Mouse (Mus musculus) neural tube, embryonic 13.5 days (tissue): ENCODE measurements around the gene Rpa2. TPM values are rescaled to one million over a fixed set of nuclear protein-coding genes. Genes with fewer than 3 reads are reported as not detected.
"Not testable (repeated sequence)": the region's sequence is repeated elsewhere in the genome, so short reads cannot be mapped to it uniquely, and the experiment has no call there.

ENCODE experiments used
- ATAC-seq: fragments of 200-750 bp; cut with Nextera tagmentation; 2 replicates; pipeline ENCODE4 v1.8.0; 2017; ENCODE audit warnings: low read depth, mild to moderate bottlenecking, moderate TSS enrichment, moderate library complexity
- H3K27ac ChIP-seq: fragments of 300-500 bp; sonication (generic); replicated peaks from 2 replicates; pipeline ENCODE4 v1.5.1; 2015; ENCODE audit warnings: moderate library complexity, mild to moderate bottlenecking, inconsistent platforms
- H3K27me3 ChIP-seq: fragments of 300-500 bp; sonication (generic); 2 replicates; pipeline ENCODE4 v1.6.1; 2015; ENCODE audit warnings: mild to moderate bottlenecking, inconsistent platforms
- H3K36me3 ChIP-seq: fragments of 300-500 bp; sonication (generic); 2 replicates; pipeline ENCODE4 v1.6.1; 2015; ENCODE audit warnings: mild to moderate bottlenecking, inconsistent platforms
- H3K4me1 ChIP-seq: fragments of 300-500 bp; sonication (generic); replicated peaks from 2 replicates; pipeline ENCODE4 v1.6.1; 2015; ENCODE audit warnings: inconsistent platforms
- H3K4me2 ChIP-seq: fragments of 300-500 bp; sonication (generic); 2 replicates; pipeline ENCODE4 v1.6.1; 2015; ENCODE audit warnings: inconsistent platforms, mild to moderate bottlenecking, moderate library complexity
- H3K4me3 ChIP-seq: fragments of 300-500 bp; sonication (generic); 2 replicates; pipeline ENCODE4 v1.5.1; 2015; ENCODE audit warnings: mild to moderate bottlenecking, inconsistent platforms
- H3K9ac ChIP-seq: fragments of 300-500 bp; sonication (generic); 2 replicates; pipeline ENCODE4 v1.6.1; 2015; ENCODE audit warnings: moderate library complexity, mild to moderate bottlenecking, inconsistent platforms
- H3K9me3 ChIP-seq: fragments of 300-500 bp; sonication (generic); 2 replicates; pipeline ENCODE4 v1.6.1; 2016; ENCODE audit warnings: inconsistent platforms
- WGBS: fragments of 180-500 bp; shearing (Covaris S2); methylation state at CpG from one replicate; pipeline ENCODE4 v1.1.7; 2015; 5-methylcytosine and 5-hydroxymethylcytosine counted together
- polyA plus RNA-seq: library from polyadenylated mRNA; unstranded; fragments of >200 nt; fragmentation: Nextera tagmentation; extraction: Ambion mirVana; gene quantifications from 2 replicates; pipeline ENCODE4 v1.2.1, GENCODE M21; 2015

Rpa2 gene
- polyA plus RNA-seq, 1 experiment from 2014 or later: 35.4 TPM

- Histone ChIP-seq H3K9me3 (no peaks in the 10 kb centered on the region), H3K27ac (no peak overlapping the region), H3K27me3 (no peaks in the 10 kb centered on the region), H3K4me2 (no peak overlapping the region), H3K36me3 (peaks cover 74% of the 10 kb centered on the region), H3K9ac (no peak overlapping the region), H3K4me1 (no peaks in the 10 kb centered on the region), H3K4me3 (no peak overlapping the region)
- WGBS: 93% methylated on average over 5 of the region's 5 CpGs
- no peak for ATAC-seq
Observed at GRCm38 (mm10) chr4:132776764-132777163, 8.6 kb downstream of the Rpa2 start.

DNA sequence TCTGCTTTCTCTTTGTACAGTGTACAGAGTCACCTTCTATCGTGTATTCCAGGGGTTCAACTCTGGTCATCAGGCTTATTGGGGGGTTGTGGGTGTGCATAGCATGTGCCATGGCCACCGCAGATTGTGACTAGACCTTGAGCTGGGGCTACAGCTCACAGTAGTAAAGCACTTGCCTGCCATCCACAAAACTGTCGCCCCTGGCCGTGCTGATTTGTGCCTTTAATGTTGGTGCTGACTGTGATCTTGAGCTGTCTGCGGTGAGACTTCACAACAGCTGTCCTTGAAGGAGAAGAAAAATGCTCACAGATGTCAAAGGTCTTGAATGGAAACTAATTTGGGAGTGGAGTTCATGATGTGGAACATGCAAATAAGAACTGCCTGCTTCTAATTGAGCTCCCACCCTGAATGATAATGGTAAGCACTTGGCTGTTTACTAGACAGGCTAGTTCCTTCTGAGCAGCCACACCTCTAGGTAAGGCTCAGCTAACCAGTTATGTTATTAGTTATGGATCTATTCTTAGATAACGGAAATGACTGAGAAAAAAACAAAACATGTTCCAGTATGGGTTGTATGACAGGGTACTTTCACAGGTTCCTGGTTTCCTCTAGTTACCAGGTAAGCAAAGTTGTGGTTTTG lies 10.6 kb downstream of the Rpa2 start:
- no peak overlapping the region for H3K4me2 ChIP-seq
- no peaks in the 10 kb centered on the region for H3K9me3 ChIP-seq
- ATAC-seq: no peak
- H3K27ac ChIP-seq: no peak overlapping the region
- no peaks in the 10 kb centered on the region for H3K4me1 ChIP-seq
- no peaks in the 10 kb centered on the region for H3K27me3 ChIP-seq
- H3K4me3 ChIP-seq: no peak overlapping the region
- H3K9ac ChIP-seq: no peak overlapping the region
- peaks cover 57% of the 10 kb centered on the region for H3K36me3 ChIP-seq
- WGBS: 90% methylated on average over 6 of the region's 6 CpGs

- no peak overlapping the region for H3K9ac ChIP-seq
- H3K4me2 ChIP-seq: no peak overlapping the region
- no peak overlapping the region for H3K4me3 ChIP-seq
- H3K27me3 ChIP-seq: no peaks in the 10 kb centered on the region
- WGBS: 96% methylated on average over 4 of the region's 4 CpGs
- peaks cover 43% of the 10 kb centered on the region for H3K36me3 ChIP-seq
- H3K9me3 ChIP-seq: no peaks in the 10 kb centered on the region
- no peak overlapping the region for H3K27ac ChIP-seq
- no peak for ATAC-seq
- no peaks in the 10 kb centered on the region for H3K4me1 ChIP-seq
Observed at GRCm38 (mm10) chr4:132780288-132780687, 12.2 kb downstream of the Rpa2 start.

DNA sequence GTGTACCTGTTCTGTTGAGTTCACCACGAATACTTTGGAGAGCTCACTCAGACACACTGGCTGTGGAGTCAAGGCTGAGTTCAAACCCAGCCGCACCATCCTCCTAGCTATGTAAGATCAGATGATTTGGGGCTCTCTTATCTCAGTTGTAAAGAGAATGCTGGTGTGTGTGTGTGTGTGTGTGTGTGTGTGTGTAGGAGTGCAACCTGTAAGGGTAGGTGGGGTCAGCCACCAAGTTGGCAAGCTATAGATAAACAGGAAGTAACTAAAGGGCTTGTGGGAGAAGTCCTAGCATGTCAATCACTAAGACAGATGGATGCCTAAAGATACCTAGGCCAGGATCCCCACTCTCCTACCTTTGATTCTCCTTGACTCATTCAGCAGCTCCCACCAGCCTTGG lies 15.6 kb downstream of the Rpa2 start:
- Histone ChIP-seq H3K36me3 (peaks cover 10% of the 10 kb centered on the region), H3K4me3 (no peak overlapping the region), H3K9ac (no peak overlapping the region), H3K27ac (no peak overlapping the region), H3K4me2 (no peak overlapping the region), H3K27me3 (no peaks in the 10 kb centered on the region), H3K4me1 (no peaks in the 10 kb centered on the region), H3K9me3 (no peaks in the 10 kb centered on the region)
- no peak for ATAC-seq
- WGBS: 92% methylated on average over 2 of the region's 2 CpGs

DNA sequence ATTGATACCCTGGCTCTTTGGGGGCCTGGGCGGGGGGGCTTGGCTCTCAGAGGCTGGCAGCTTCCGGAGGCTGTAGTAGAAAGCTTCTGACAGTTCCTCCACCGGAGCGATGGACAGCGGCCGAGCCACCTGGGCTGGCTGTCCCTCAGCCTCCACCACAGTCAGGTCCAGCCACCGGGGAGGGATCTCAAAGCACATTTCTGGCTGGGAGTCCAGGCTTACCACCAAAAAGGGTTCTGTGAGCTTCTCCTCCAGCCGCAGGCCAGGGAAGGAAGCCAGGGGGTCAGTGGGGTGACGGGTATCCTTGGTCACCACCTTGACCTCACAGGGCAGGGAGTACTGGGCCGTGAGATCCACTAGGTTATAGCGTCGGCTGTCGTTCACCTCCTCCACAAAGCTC lies 17.1 kb downstream of the Rpa2 start:
- WGBS: 89% methylated on average over 13 of the region's 13 CpGs
- no peaks in the 10 kb centered on the region for H3K4me1 ChIP-seq
- H3K4me2 ChIP-seq: no peak overlapping the region
- H3K27me3 ChIP-seq: no peaks in the 10 kb centered on the region
- H3K9ac ChIP-seq: no peak overlapping the region
- H3K27ac ChIP-seq: no peak overlapping the region
- no peak for ATAC-seq
- no peak overlapping the region for H3K4me3 ChIP-seq
- H3K36me3 ChIP-seq: no peaks in the 10 kb centered on the region
- H3K9me3 ChIP-seq: no peaks in the 10 kb centered on the region

DNA sequence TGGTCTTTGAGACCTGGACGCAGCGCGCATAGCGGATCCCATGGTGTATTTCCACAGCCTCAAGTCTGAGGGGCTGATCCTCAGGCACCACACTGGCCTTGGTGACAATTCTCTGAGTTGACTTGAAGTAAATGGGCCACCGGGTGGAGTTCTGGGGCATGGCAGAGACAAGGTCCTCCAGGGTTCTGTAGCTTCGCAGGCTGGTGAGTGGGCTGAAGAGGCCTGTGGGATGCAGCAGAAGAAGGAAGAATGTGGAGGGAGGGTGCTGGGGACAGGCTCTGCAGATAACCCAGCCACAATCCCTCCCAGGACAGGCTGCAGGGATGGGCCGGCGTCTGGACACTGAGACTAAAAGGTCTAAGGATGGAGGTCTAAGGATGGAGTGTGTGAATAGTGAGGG lies 21.6 kb downstream of the Rpa2 start:
- Histone ChIP-seq H3K4me2 (no peak overlapping the region), H3K9ac (no peak overlapping the region), H3K27ac (no peak overlapping the region), H3K4me3 (no peak overlapping the region), H3K36me3 (no peaks in the 10 kb centered on the region), H3K27me3 (peaks cover 10% of the 10 kb centered on the region), H3K4me1 (no peaks in the 10 kb centered on the region), H3K9me3 (no peaks in the 10 kb centered on the region)
- ATAC-seq: no peak
- WGBS: 88% methylated on average over 8 of the region's 8 CpGs

DNA sequence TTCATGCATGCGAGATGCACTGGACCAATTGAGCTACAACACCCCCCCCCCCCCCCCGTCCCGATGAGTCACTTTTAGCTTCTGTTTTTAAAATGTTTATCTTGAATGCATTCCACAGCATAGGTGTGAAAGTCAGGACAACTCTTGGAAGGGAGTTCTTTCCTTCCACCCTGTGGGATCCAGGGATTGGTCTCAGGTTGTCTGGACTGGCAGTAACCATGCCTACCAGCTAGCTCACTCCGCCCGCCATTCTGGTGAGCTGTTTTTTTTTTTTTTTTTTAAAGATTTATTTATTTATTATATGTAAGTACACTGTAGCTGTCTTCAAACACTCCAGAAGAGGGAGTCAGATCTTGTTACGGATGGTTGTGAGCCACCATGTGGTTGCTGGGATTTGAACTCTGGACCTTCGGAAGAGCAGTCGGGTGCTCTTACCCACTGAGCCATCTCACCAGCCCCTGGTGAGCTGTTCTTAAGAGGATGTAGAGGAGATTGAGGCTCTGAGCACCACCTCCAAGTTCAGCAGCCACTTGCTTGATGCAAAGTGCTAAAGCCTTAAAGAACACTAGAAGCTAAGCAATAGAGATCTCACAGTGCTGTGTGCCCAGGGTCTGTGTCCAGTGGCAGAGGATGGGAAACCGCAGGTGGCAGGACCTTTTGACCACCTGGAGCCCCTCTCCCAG lies 25.3 kb downstream of the Rpa2 start:
- H3K4me2 ChIP-seq, H3K9ac ChIP-seq, H3K4me1 ChIP-seq, H3K36me3 ChIP-seq, ATAC-seq, H3K9me3 ChIP-seq, H3K27ac ChIP-seq, H3K4me3 ChIP-seq: not testable (repeated sequence)
- peaks cover 29% of the 10 kb centered on the region for H3K27me3 ChIP-seq
- WGBS: 90% methylated on average over 8 of the region's 9 CpGs

- ATAC-seq: no peak
- Histone ChIP-seq H3K27ac (no peak overlapping the region), H3K27me3 (peaks cover 29% of the 10 kb centered on the region), H3K4me3 (no peak overlapping the region), H3K36me3 (no peaks in the 10 kb centered on the region), H3K4me2 (no peak overlapping the region), H3K9ac (no peak overlapping the region), H3K4me1 (peaks cover 6% of the 10 kb centered on the region; the same call in 1 of the 2 replicates), H3K9me3 (no peaks in the 10 kb centered on the region)
- 75% methylated on average over 9 of the region's 9 CpGs for WGBS
Observed at GRCm38 (mm10) chr4:132794028-132794427, 25.9 kb downstream of the Rpa2 start.

DNA sequence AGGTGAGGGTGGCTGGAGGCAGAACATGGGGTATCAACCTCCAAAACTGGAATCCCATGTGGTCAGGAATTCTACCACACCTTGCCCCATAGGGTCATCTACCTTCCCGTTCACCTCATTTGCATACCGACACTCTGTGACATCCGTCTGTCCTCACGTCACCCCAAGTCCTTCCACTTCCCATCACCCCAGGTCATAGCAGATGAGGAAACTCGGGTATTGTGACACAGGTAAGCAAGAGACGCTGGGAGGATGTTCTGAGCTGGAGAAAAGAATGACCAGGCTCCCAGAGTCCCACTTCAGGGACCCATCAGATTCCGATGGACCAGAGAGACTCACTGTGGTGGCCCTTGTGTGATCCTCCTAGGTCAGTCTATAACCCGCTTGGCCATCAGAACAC lies 26.6 kb downstream of the Rpa2 start:
- no peak overlapping the region for H3K27ac ChIP-seq
- no peak for ATAC-seq
- H3K27me3 ChIP-seq: peaks cover 29% of the 10 kb centered on the region
- no peak overlapping the region for H3K4me3 ChIP-seq
- H3K4me2 ChIP-seq: no peak overlapping the region
- H3K4me1 ChIP-seq: peaks cover 6% of the 10 kb centered on the region; the same call in 1 of the 2 replicates
- H3K9ac ChIP-seq: no peak overlapping the region
- no peaks in the 10 kb centered on the region for H3K9me3 ChIP-seq
- no peaks in the 10 kb centered on the region for H3K36me3 ChIP-seq
- 76% methylated on average over 8 of the region's 8 CpGs for WGBS

DNA sequence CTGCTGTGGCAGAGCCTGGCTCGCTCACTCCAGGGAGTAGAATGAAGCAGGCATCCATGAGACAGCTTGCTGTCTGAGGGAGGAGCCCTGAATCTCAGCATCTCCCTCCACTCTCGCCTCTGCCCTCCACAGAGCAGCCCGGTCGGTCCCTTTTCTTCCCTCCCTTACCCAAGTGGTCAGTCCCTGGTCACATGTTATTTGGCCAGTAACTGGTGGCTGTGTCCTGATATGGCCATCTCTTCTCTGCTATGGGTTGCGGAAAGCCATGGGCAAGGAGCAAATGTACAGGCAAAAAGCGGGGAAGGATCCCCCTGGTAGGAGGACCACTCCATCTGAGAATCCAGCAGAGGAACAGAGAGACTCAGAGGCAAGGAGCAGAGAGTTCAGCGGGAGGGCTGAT lies 27.0 kb downstream of the Rpa2 start:
- 56% methylated on average over 7 of the region's 7 CpGs for WGBS
- Histone ChIP-seq H3K27ac (no peak overlapping the region), H3K4me2 (no peak overlapping the region), H3K4me1 (peaks cover 6% of the 10 kb centered on the region; the same call in 1 of the 2 replicates), H3K4me3 (no peak overlapping the region), H3K9ac (no peak overlapping the region), H3K36me3 (no peaks in the 10 kb centered on the region), H3K9me3 (no peaks in the 10 kb centered on the region), H3K27me3 (peaks cover 29% of the 10 kb centered on the region)
- no peak for ATAC-seq

DNA sequence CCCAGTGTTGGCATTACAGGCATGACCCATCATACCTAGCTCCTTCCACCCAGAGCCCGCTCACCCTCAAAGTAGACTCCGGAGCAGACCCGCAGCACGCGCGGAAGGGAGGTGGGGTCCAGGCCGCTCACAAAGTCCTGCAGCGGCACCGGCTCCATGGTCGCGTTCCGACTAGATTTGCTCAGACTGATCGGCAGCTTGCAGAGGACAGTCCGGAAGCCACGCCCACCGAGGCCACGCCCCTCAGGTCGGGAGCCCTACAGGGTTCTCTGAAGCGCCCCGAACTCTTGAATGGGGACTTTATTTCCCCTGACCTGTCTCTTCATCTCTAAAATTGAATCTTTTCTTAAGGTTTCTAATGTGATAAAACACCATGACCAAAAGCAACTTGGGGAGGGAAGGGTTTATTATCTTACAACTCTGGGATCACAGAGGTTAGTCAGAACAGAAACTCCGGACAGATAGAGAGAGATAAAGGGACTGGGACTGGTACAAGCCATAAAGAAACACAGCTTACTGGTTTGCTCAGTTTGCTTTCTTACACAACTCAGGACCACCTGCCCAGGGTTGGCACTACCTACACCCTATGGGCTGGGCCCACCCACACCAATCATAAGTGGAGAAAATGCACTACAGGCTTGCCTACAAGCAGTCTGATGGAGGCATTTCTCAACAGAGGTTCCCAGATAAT lies 28.2 kb downstream of the Rpa2 start, which contains the start of gene Themis2:
Gene Themis2, minus strand, starts transcription at position 192 of the 691 bp plus-strand sequence.
- WGBS: 2% methylated on average over 21 of the region's 21 CpGs
- ATAC-seq: no peak
- Histone ChIP-seq H3K27ac (no peak within 1 kb of the TSS), H3K9me3 (no peaks in the 10 kb centered on the region), H3K4me3 (peak within 1 kb of the TSS; percentile 24), H3K36me3 (no peaks in the 10 kb centered on the region), H3K4me2 (peak within 1 kb of the TSS; percentile 54), H3K4me1 (peaks cover 6% of the 10 kb centered on the region; the same call in 1 of the 2 replicates), H3K9ac (peak within 1 kb of the TSS; percentile 55; the same call in 1 of the 2 replicates), H3K27me3 (peaks cover 29% of the 10 kb centered on the region)

- H3K4me2 ChIP-seq: no peak overlapping the region
- H3K4me1 ChIP-seq: peaks cover 6% of the 10 kb centered on the region; the same call in 1 of the 2 replicates
- H3K27ac ChIP-seq: no peak overlapping the region
- no peaks in the 10 kb centered on the region for H3K36me3 ChIP-seq
- no peak for ATAC-seq
- no peaks in the 10 kb centered on the region for H3K9me3 ChIP-seq
- WGBS: 83% methylated on average over 1 of the region's 1 CpGs
- no peak overlapping the region for H3K9ac ChIP-seq
- peaks cover 29% of the 10 kb centered on the region for H3K27me3 ChIP-seq
- no peak overlapping the region for H3K4me3 ChIP-seq
Observed at GRCm38 (mm10) chr4:132797461-132797860, 29.3 kb downstream of the Rpa2 start.
